Mouse (Mus musculus) urinary bladder, postnatal 4 days (tissue): ENCODE results near the gene Col26a1.

Source experiments
- DNase-seq, 2 experiments: peaks; one replicate each; pipeline ENCODE4 v3.0.0; 2021 to 2022; ENCODE audit warnings: low spot score in 2 of 2

Col26a1 gene

GRCm38 (mm10) chr5:136806379-136807056 is 76.5 kb downstream of the Col26a1 start:
- DNase-seq = no peak

- no peak for DNase-seq
These were observed 78.0 kb downstream of the Col26a1 start for GRCm38 (mm10) chr5:136805019-136805418.

- no peak for DNase-seq
These were observed 78.8 kb downstream of the Col26a1 start for GRCm38 (mm10) chr5:136804246-136804645.

DNA sequence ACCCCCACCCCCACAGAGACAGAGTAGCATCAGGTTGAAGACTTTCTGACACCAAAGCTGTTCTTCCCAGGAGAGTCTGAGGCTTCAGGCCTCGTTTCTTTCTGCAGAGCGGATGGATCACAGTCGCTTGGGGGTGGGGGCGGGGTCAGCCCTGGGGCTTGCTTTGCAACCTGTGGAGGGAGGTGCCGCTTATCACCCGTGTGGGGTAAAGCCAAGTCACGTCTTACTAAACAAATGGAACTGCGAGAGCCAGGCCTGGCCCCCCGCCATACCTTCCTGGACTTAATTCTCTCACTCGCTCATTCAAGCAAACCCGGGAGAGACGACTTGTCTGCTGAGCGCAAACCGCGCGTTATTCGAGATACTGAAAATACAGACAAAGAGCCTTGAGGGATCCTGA is 80.3 kb downstream of the Col26a1 start:
- DNase-seq = no peak

GRCm38 (mm10) chr5:136796917-136797316 is 86.1 kb downstream of the Col26a1 start:
- DNase-seq = no peak

GRCm38 (mm10) chr5:136793807-136794206 is 89.2 kb downstream of the Col26a1 start:
- no peak for DNase-seq

GRCm38 (mm10) chr5:136792541-136792940 is 90.5 kb downstream of the Col26a1 start:
- DNase-seq = no peak

- DNase-seq = no peak
These were observed 91.8 kb downstream of the Col26a1 start for GRCm38 (mm10) chr5:136791204-136791603.

DNA sequence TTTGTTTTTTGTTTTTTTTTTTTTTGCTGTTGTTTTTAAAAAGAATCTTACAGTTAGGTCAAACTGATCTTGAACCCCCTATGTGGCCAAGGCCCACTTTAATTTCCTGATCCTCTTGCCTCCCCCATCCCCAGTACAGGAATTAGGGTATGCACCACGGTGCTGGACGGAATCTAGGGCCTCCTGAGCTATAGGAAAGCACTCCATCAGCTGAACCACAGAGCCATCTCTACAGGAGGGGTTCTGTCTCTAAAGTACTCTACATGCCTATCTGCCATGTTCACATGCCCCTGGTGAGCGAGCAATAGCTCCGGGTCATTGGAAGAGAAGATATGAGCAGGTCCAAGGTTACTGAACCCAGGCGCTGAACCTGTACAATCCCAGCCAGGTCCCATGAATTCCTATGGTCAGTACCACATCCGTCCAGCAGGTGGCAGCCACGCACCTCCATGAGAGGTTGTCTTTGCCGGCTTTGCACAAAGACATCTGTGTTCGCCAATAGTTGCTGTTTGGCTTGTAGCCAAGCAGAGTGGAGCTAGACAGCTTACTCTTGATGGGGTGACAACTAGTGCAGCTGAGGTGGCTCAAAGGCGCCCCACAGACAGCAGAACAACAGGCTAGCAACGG is 92.3 kb downstream of the Col26a1 start:
- peak; percentile 75 to 92 for DNase-seq

- DNase-seq = no peak
These were observed 98.5 kb downstream of the Col26a1 start for GRCm38 (mm10) chr5:136784531-136784930.

DNA sequence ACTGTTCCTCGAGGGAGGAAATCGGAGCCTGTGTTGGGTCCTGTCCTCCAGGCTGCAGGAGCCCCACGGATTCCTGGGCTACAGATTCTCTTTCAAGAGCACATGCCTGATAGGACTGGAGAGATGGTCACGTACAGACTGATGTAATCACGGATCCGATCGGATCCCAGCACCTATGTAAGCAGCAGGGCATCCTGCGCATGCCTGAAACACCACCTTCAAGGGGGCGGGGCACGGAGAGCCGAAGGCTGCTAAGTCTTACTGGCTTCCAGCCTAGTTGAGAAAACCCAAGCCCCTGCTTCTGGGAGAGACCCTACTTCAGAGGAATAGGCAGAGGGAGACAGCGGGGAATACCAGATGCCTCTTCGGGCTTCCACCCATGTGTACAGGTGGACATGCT is 100.4 kb downstream of the Col26a1 start:
- no peak for DNase-seq

GRCm38 (mm10) chr5:136780465-136780864 is 102.5 kb downstream of the Col26a1 start:
- DNase-seq = no peak

DNA sequence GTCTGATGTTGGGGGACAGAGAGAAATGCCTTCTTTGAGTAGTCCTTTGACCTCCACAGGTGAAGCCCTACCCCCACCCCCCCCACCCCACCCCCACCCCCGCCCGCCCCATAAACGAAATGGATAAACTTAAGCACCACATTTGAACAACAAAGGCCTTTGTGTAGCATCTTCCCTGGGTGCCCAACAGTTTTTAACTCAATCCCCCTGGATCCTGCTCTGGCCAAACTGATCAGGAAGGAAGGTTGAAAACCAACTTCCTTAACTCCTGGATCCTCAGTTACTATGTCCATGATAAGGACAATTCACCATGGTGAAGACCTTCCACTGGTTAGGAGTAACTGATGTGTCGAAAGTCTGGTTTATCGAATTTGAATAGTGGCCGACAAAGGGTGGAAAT is 103.1 kb downstream of the Col26a1 start:
- DNase-seq = no peak

GRCm38 (mm10) chr5:136775548-136775947 is 107.5 kb downstream of the Col26a1 start:
- DNase-seq = no peak

DNA sequence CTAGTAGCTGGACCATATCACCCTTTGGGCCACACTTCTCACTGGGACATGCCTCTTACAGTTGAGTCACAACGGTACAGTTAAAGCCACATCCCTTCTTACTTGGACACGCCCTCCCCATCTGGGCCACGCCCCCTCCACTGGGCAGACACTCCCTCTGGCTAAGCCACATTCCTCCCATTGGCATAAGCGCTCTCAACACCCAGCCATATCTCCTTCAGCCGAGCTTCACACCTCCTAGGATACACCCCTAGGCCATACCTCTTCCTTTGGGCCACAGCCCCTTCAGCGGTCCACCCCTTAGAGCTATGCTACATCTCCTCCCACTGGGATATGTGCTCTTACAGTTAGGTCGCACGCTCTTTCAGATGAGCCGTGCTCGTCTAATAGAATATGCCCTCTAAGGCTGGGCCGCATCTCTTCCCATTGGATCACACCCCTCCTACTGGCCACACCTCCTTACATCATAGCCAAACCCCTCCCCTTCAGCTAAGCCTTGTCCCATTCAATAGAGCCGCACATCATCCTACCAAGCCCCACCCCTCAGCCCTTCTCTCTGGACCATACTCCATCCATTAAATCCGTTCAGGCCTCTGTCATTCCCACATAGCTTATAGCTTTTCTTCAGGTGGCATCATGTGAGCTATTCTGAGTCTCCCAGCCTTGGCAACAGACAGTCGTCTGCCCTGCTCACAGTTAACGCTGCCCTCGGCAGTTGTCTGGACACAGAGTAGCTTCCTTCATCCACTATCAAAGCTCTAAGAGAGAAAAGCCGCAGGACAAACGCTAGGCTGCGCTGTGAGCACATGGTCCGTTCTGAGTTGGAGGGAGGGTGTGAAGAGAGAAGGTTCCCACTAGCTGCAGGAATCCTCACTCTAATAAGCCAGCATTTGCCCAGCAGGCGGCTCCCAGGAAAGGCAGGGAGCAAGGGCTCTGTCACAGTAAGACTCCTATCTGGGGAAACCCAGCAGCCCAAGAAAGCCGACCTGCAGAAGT is 109.7 kb downstream of the Col26a1 start:
- DNase-seq = no peak

- no peak for DNase-seq
These were observed 111.9 kb downstream of the Col26a1 start for GRCm38 (mm10) chr5:136771132-136771531.

- no peak for DNase-seq
These were observed 115.7 kb downstream of the Col26a1 start for GRCm38 (mm10) chr5:136767304-136767703.

DNA sequence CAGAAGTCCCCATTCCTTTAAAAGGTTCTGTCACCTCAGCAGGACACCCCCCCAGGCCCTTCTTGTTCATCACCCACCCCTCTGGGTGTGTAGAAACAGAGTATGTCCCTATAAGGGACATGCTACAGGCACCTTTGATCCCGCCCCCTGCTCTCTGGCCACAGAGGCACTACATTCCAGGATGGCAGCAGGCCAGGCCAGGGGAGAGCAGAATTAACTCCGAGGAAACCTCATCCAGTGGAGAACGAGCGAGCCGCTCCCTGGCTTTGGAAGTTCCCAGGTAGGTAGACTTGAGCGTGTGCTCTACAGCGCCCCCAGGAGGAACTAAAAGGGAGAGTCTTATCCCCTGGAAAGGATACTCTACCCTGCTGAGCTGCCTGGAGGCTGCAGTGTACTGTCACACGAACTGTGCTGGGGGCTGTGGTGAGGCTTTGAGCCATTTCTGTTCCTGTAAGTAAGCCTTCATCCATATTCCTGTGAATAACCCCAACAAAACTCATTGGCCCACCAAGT is 118.8 kb downstream of the Col26a1 start:
- no peak for DNase-seq

DNA sequence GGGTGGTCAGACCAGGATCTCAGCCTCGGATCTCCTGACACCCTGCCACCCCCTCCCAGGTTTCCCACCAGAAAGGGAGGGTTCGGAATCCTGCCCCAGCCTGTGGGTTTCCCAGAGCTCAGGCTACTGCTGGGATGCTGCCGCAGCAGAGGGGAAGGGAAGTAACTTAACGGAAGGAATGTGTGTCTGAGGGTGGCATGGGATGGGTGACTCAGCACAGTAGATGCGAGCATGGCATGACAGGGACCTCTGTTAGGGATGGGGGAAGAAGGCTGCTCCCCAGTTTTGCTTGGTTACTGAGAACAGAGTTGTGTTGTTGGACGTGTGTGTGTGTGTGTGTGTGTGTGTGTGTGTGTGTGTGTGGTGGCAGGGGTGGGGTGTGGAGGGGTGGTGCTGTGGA is 122.7 kb downstream of the Col26a1 start:
- DNase-seq = no peak

- DNase-seq = no peak
These were observed 123.2 kb downstream of the Col26a1 start for GRCm38 (mm10) chr5:136759781-136760180.

- DNase-seq = no peak
These were observed 127.3 kb downstream of the Col26a1 start for GRCm38 (mm10) chr5:136755696-136756095.

DNA sequence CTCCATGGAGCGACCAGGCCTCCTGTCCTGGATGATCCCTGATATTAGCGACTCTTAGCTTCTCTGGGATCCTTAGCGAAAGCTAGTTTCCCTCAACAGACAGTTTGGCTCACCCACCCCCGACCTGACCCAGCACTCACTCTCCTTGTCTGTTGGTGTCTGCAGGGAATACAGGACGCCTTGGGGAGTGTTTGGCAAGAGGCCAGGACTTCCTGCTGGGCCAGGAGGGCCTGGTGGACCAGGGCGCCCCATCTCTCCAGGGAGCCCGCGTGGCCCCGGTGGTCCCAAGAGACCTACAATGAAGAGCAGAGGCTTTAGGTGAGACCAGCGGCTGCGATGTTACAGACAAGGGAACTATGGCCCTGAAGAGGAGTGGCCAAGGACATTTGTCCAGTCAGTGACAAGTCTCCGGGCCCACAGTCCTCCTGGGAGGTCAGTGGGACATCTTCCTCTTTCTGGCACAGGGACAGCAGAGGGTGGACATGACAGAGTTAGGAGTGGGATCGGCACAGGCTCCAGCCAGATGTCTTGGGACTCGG is 128.9 kb downstream of the Col26a1 start:
- no peak for DNase-seq
